Mouse (Mus musculus): ENCODE results near the gene 4930519P11Rik.

4930519P11Rik gene

DNA sequence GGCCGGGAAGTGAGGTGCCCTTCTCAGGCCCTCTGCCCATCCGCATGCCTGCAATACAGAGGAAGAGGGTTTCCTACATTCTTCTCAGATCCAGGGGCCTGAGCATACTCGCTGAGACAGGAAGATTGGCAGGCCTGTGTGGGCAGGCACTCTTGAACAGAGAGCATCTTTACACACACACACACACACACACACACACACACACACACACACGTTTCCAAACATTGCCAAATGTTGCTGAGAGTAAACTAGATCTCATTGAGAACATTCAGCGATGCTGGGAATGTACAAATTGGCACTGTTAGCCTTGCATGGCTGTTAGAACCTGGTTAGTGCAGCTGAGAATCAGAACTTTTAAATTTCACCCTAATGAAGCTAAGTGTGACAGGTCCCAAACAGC, 17.3 kb upstream of the 4930519P11Rik start:
- no peak for DNase-seq

- peak; percentile 39 for DNase-seq
Observed at GRCm38 (mm10) chr2:154624137-154624536, 10.9 kb upstream of the 4930519P11Rik start.

- DNase-seq = no peak
Observed at GRCm38 (mm10) chr2:154621684-154622083, 8.4 kb upstream of the 4930519P11Rik start.

GRCm38 (mm10) chr2:154617061-154617460, 3.8 kb upstream of the 4930519P11Rik start:
- DNase-seq = peak; percentile 69

DNA sequence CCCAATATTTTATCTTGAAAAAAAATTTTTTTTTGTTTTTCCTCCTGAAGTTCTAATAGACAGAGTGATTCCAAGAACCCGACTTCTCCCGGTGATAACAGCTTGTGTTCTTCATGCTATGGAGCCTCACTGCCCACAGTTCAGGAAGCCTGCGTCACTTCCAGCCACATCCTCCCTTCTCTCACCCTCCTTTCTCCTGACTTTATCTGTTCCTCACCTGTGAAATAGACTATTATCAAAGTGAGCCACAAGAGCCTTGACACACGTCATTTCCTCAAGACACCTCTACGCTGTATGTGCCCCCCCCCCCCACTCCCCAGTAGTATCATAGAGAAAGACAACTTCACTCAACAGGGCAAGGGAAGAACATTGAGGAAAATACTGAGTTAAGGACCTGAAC, 2.4 kb upstream of the 4930519P11Rik start:
- DNase-seq = no peak

- no peak for DNase-seq
Observed at GRCm38 (mm10) chr2:154614841-154615576, 1.8 kb upstream of the 4930519P11Rik start.

GRCm38 (mm10) chr2:154609050-154609767, 4.0 kb downstream of the 4930519P11Rik start:
- DNase-seq = no peak

- no peak for DNase-seq
Observed at GRCm38 (mm10) chr2:154606965-154607364, 6.3 kb downstream of the 4930519P11Rik start.

DNA sequence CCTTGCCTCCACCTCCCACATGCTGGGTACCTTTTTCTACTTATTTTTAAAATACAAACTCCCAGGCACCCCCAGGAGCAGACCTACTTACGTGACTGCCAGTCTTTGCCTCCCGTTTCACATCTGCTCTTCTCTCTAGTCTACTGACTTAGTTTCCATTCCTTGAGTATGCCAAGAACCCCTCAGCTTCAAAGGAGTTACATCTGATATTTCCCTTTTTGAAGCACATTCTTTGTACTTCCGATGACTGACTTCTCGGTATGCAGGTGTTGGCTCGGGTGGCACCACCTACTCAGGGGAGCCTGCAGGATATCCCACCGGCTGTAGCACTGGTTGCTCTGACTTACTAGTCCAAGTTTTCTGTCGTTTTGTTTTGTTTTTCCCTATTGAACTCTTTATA, 9.1 kb downstream of the 4930519P11Rik start:
- peak; percentile 62 for DNase-seq

- peak; percentile 98 for DNase-seq
Observed at GRCm38 (mm10) chr2:154603638-154604153, 9.5 kb downstream of the 4930519P11Rik start, which contains the start of gene Pxmp4. Gene Pxmp4 (minus strand): TSS chr2:154603708.

DNA sequence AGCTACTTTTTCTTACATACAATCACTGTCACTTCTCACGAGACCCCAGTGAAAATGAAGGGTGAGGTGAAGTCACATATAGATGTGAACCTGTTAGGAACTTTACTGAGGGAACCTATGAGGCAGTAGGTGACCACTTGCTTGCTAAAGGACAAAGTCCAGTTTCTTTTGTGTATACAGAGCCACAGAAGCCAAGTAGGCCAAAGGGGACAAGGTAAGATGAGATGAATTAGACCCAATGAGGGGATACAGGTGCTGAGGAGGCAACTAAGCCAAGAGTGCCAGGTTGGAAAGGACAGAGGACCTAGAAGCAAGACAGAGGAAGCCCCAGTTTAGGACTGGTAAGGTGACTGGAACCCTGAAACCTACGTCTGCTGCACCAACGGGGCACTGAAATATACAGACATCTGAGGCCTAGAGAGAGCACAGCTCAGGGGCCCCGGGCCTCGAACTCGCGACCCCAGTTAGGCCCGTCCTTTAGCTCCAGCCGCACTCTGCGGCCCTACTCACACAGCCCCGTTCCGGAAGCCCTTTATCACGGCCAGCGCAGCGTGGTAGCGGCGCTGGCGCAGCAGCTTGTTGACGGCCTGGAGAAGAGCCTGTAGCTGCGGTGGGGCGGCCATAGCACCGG, 10.1 kb downstream of the 4930519P11Rik start:
- no peak for DNase-seq

DNA sequence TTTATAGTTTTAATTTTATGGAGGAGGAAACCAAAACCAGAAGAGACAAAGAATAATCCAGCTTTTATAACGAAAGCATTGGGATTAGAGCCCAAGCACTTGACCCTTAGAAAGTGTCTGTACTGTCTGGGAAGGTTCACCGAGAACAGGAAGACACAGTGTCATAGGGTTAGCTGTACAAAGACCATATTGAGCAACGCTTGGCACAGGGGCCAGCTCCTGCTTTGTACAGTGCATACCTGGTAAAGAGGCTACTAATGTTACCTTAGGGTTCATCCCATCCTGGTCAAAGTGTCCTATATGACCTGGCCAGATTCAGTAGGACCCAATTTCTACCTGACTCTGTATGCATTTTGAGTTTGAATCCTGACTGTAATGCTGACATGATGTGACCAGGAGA, 11.9 kb downstream of the 4930519P11Rik start:
- no peak for DNase-seq

DNA sequence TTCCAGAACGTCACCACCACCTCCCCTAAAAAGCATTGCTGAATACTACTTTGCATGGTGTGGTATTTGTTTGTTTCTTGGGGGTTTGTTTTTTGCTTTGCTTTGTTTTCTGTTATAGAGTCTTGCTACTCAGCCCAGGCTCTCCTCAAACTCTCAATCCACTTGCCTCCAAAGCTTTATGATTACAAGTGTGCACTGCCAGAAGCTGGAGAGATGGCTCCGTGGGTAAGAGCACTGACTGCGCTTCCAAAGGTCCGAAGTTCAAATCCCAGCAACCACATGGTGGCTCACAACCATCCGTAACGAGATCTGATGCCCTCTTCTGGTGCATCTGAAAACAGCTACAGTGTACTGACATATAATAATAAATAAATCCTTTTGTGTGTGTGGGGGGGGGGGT, 12.7 kb downstream of the 4930519P11Rik start:
- DNase-seq = no peak

- no peak for DNase-seq
Observed at GRCm38 (mm10) chr2:154597399-154597798, 15.8 kb downstream of the 4930519P11Rik start.

GRCm38 (mm10) chr2:154595775-154596174, 17.5 kb downstream of the 4930519P11Rik start:
- no peak for DNase-seq

- DNase-seq = peak; percentile 63
Observed at GRCm38 (mm10) chr2:154593025-154593424, 20.2 kb downstream of the 4930519P11Rik start.

DNA sequence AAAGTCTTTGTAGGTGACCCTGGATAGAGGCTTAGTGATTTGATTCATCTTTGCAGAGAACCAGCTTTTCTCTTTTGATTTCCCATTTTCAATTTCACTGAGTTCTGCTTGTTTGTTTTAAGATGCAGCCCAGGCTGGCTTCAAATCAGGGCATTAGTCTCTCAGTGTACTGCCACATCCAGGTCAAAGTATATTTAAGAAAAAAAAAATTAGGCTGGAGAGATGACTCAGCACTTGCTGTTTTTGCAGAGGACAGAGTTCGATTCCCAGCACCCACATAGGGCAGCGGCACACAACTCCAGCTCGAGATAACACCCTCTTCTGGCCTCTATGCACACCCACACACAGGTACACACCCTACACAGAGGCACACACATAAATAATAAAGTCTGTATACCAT, 22.0 kb downstream of the 4930519P11Rik start:
- DNase-seq = no peak

- DNase-seq = no peak
Observed at GRCm38 (mm10) chr2:154589051-154589450, 24.2 kb downstream of the 4930519P11Rik start.

- peak; percentile 89 for DNase-seq
Observed at GRCm38 (mm10) chr2:154586405-154586804, 26.8 kb downstream of the 4930519P11Rik start.

DNA sequence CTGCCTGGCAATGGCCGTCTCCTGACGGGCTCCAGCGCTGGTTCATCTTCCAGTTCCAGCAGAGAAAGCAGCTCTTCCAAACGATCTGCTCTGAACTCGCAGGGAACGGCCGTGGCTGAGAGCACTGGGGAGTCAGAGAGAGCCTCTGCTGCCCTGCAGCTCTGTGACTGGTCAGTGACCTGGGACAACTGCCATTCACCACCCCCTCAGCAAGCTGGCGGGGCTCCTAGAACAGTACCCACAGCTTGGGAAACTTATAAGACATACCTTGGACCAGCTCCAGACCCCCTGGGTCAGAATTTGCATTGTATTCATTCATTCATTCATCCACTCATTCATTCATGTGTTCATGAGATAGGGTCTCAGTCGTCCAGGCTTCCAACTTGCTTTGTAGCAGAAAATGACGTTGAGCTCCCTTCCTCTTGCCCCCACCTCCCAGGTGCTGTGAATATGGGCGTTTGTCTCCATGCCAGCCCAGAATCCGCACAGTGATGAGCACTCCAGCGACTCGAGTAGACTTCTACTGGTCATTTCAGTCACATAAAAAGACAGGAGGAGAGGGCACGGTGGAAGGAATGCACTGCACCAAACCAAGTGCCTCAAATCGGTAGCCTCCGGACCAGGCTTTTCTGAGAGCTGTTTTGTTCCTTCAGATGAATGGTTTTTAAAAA, 28.2 kb downstream of the 4930519P11Rik start:
- DNase-seq = no peak

DNA sequence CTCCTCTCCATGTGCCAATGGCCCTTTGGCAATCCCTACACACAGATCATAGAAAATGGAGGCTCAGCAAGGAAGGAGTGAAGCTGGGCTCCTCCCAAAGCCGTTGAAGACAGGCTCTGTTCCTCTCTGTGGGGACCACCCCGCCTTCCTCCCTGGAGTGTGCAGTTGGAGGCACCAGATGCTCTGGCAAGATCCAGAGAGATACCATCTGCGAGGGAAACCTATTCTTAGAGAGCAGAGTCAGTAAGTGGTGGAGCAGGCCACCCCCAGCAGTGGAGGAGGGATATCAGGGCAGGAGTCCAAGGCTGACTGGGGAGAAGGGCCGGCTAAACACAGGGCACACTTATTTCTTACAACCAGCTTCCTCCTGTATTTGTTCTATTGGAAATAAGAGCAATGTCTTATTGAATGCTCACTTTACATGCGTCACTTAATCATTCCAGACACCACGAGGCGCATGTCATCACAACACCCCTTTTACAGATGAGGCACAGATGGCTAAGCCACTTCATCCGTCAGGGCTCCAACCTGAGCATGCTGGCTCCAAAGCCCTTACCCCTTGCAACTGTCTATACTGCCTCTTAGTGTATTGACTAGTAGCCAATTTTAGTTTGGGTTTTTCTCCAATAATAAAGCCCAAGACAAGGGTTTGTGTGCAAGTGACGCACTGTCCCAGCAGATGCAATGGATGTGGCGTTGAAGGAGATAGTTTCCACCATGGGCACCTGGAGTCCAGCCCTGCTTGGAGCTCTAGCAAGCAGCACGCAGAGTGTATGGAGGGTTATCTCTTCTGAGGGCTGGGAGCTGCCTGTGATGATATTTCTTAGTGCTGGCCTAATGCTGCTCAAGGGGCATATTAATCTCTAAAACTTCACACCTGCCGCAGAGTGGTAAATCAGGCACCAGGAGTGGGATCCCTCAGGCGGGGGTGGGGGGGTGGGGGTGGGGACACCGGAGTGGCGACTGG, 29.0 kb downstream of the 4930519P11Rik start:
- DNase-seq = no peak

- no peak for DNase-seq
Observed at GRCm38 (mm10) chr2:154581421-154581820, 31.8 kb downstream of the 4930519P11Rik start.

All from thymus, postnatal 4 days (tissue).